Mouse (Mus musculus) hindbrain, postnatal 0 days (tissue): ENCODE results near the gene Cldnd1. TPM values are rescaled to one million over a fixed set of nuclear protein-coding genes. Genes with fewer than 3 reads are reported as not detected.

Experiments
- ATAC-seq: fragments of 200-750 bp; cut with Nextera tagmentation; 2 replicates; pipeline ENCODE4 v1.8.0; 2017; ENCODE audit warnings: mild to moderate bottlenecking, moderate TSS enrichment, moderate library complexity
- DNase-seq: peaks from one replicate; pipeline ENCODE4 v3.0.0-alpha.2; 2015; ENCODE audit warnings: low spot score
- H3K27ac ChIP-seq: fragments of 300-500 bp; sonication (generic); 2 replicates; pipeline ENCODE4 v1.5.1; 2014; ENCODE audit warnings: mild to moderate bottlenecking
- H3K27me3 ChIP-seq: fragments of 300-500 bp; sonication (generic); 2 replicates; pipeline ENCODE4 v1.6.1; 2014; ENCODE audit warnings: low read length, mixed read lengths; ENCODE audit not compliant: insufficient read depth
- H3K36me3 ChIP-seq: fragments of 300-500 bp; sonication (generic); 2 replicates; pipeline ENCODE4 v1.6.1; 2014; ENCODE audit warnings: low read length, mixed read lengths; ENCODE audit not compliant: insufficient read depth
- H3K4me1 ChIP-seq: fragments of 300-500 bp; sonication (generic); 2 replicates; pipeline ENCODE4 v1.6.1; 2014; ENCODE audit warnings: antibody characterized with exemption, low read length, mixed read lengths; ENCODE audit not compliant: insufficient read depth
- H3K4me2 ChIP-seq: fragments of 300-500 bp; sonication (generic); 2 replicates; pipeline ENCODE4 v1.6.1; 2014; ENCODE audit warnings: low read depth, mild to moderate bottlenecking, low read length, moderate library complexity, mixed read lengths
- H3K4me3 ChIP-seq: fragments of 300-500 bp; sonication (generic); 2 replicates; pipeline ENCODE4 v1.5.1; 2014; ENCODE audit warnings: low read length
- H3K9ac ChIP-seq: fragments of 300-500 bp; sonication (generic); replicated peaks from 2 replicates; pipeline ENCODE4 v1.6.1; 2014; ENCODE audit warnings: mild to moderate bottlenecking, low read length, moderate library complexity, mixed read lengths
- H3K9me3 ChIP-seq: fragments of 300-500 bp; sonication (generic); 2 replicates; pipeline ENCODE4 v1.6.1; 2016; ENCODE audit warnings: low read length, mixed read lengths
- CTCF ChIP-seq: IDR thresholded peaks from 2 replicates; pipeline ENCODE4 v1.5.1; 2016; ENCODE audit warnings: antibody characterized with exemption, control low read depth, low read depth
- WGBS: fragments of 180-500 bp; shearing (Covaris S2); extraction: QIAGEN DNeasy Blood & Tissue Kit; methylation state at CpG from one replicate; pipeline ENCODE4 v1.1.7; 2014; 5-methylcytosine and 5-hydroxymethylcytosine counted together
- polyA plus RNA-seq: library from polyadenylated mRNA; unstranded; fragments of >200 nt; fragmentation: Nextera tagmentation; extraction: Ambion mirVana; gene quantifications from 2 replicates; pipeline ENCODE4 v1.2.1, GENCODE M21; 2015
- total RNA-seq: library from RNA; depleted of rRNA; stranded (reverse); fragments of >200 nt; gene quantifications from 2 replicates; pipeline ENCODE4 v1.2.3, GENCODE M21; 2014

Gene Cldnd1
- total and polyA plus RNA-seq, 2 experiments from 2014 or later, result 62.9 to 159 TPM

- H3K4me3 ChIP-seq, result no peak overlapping the region
- TF ChIP-seq CTCF, result no peak
- no peak overlapping the region for H3K27ac ChIP-seq
- H3K4me2 ChIP-seq, result no peak overlapping the region
- no peaks in the 10 kb centered on the region for H3K4me1 ChIP-seq
- 83% methylated on average over 20 of the region's 20 CpGs for WGBS
- no peak for ATAC-seq
- H3K9me3 ChIP-seq, result no peaks in the 10 kb centered on the region
- 0 out of 2 replicates have a peak, but pooled peaks cover 3% of the 10 kb centered on the region for H3K36me3 ChIP-seq
- DNase-seq, result no peak
- no peak overlapping the region for H3K9ac ChIP-seq
- H3K27me3 ChIP-seq, result no peaks in the 10 kb centered on the region
Observed at GRCm38 (mm10) chr16:58685548-58686537, 41.9 kb upstream of the Cldnd1 start.

- DNase-seq (no peak), ATAC-seq (no peak)
- Histone ChIP-seq H3K36me3 (no peaks in the 10 kb centered on the region), H3K4me1 (no peaks in the 10 kb centered on the region), H3K27me3 (no peaks in the 10 kb centered on the region), H3K4me2 (no peak overlapping the region), H3K4me3 (no peak overlapping the region), H3K9me3 (no peaks in the 10 kb centered on the region), H3K9ac (no peak overlapping the region), H3K27ac (no peak overlapping the region)
- 97% methylated on average over 1 of the region's 1 CpGs for WGBS
- TF ChIP-seq CTCF, result no peak
Observed at GRCm38 (mm10) chr16:58688534-58688933, 39.2 kb upstream of the Cldnd1 start.

- DNase-seq (no peak), ATAC-seq (no peak)
- no peaks in the 10 kb centered on the region for H3K9me3 ChIP-seq
- H3K4me2 ChIP-seq, result no peak overlapping the region
- TF ChIP-seq CTCF, result no peak
- H3K27me3 ChIP-seq, result no peaks in the 10 kb centered on the region
- H3K4me1 ChIP-seq, result no peaks in the 10 kb centered on the region
- H3K36me3 ChIP-seq, result no peaks in the 10 kb centered on the region
- 84% methylated on average over 5 of the region's 5 CpGs for WGBS
- H3K9ac ChIP-seq, result no peak overlapping the region
- H3K4me3 ChIP-seq, result no peak overlapping the region
- no peak overlapping the region for H3K27ac ChIP-seq
Observed at GRCm38 (mm10) chr16:58689555-58690169, 38.0 kb upstream of the Cldnd1 start.

- DNase-seq (no peak), ATAC-seq (no peak)
- TF ChIP-seq CTCF, result no peak
- 74% methylated on average over 5 of the region's 5 CpGs for WGBS
- Histone ChIP-seq H3K27ac (no peak overlapping the region), H3K9me3 (no peaks in the 10 kb centered on the region), H3K27me3 (no peaks in the 10 kb centered on the region), H3K4me1 (no peaks in the 10 kb centered on the region), H3K9ac (no peak overlapping the region), H3K4me3 (no peak overlapping the region), H3K4me2 (no peak overlapping the region), H3K36me3 (no peaks in the 10 kb centered on the region)
Observed at GRCm38 (mm10) chr16:58690322-58690732, 37.4 kb upstream of the Cldnd1 start.

- H3K36me3 ChIP-seq, result no peaks in the 10 kb centered on the region
- TF ChIP-seq CTCF, result no peak
- H3K4me1 ChIP-seq, result no peaks in the 10 kb centered on the region
- no peaks in the 10 kb centered on the region for H3K27me3 ChIP-seq
- H3K9ac ChIP-seq, result no peak overlapping the region
- DNase-seq (no peak), ATAC-seq (no peak)
- no peak overlapping the region for H3K4me3 ChIP-seq
- H3K27ac ChIP-seq, result no peak overlapping the region
- no peak overlapping the region for H3K4me2 ChIP-seq
- 90% methylated on average over 5 of the region's 5 CpGs for WGBS
- H3K9me3 ChIP-seq, result no peaks in the 10 kb centered on the region
Observed at GRCm38 (mm10) chr16:58694091-58694490, 33.6 kb upstream of the Cldnd1 start.

- DNase-seq, result no peak
- 83% methylated on average over 3 of the region's 3 CpGs for WGBS
Observed at GRCm38 (mm10) chr16:58696796-58697195, 30.9 kb upstream of the Cldnd1 start.

More at GRCm38 (mm10) chr16:58696796-58697195, 30.9 kb upstream of the Cldnd1 start:
- Histone ChIP-seq H3K9ac (no peak overlapping the region), H3K9me3 (no peaks in the 10 kb centered on the region), H3K4me1 (no peaks in the 10 kb centered on the region), H3K4me2 (no peak overlapping the region), H3K36me3 (no peaks in the 10 kb centered on the region), H3K27me3 (no peaks in the 10 kb centered on the region), H3K4me3 (no peak overlapping the region), H3K27ac (no peak overlapping the region)
- no peak for ATAC-seq
- TF ChIP-seq CTCF, result no peak
